In genomic region chr17:37196845-37197724, GRCm38 (mm10) we compare ENCODE assay signal across 9 mouse cellular contexts. TPM values are rescaled to one million over a fixed set of nuclear protein-coding genes. Genes with fewer than 3 reads are reported as not detected.
DNase-seq lines count a peak whose midpoint lies in the region; ATAC-seq and TF ChIP-seq lines count a peak whose summit lies in the region.
"Had no signal": no experiment of that assay in that cellular context is flagged by ENCODE, and none has a peak within 500 bp of the region (broad histone marks: within the 10 kb centered on the region; RNA-seq: fewer than 3 reads in every experiment).

No protein-coding gene starts in this region.

- H3K9ac ChIP-seq in forebrain, embryonic 14.5 days (ENCODE audit: low read length), result peak overlapping the region; percentile 59
- H3K9ac ChIP-seq in intestine, embryonic 15.5 days, result peak overlapping the region; percentile 34; the same call in 1 of the 2 replicates
- no peak overlapping the region for H3K9ac ChIP-seq in liver, embryonic 16.5 days (ENCODE audit: low read depth, low read length)
- no peak overlapping the region for H3K9ac ChIP-seq in stomach, embryonic 14.5 days (replicated peaks; ENCODE audit: low read depth, low read length)

- 1% methylated on average over 77 of the region's 77 CpGs for WGBS in kidney, adult 2 months
- under 1% methylated on average over 75 of the region's 77 CpGs for WGBS in forebrain, embryonic 14.5 days
- 1% methylated on average over 77 of the region's 77 CpGs for WGBS in intestine, embryonic 15.5 days
- 1% methylated on average over 75 of the region's 77 CpGs for whole genome bisulfite sequencing in liver, embryonic 16.5 days (ENCODE audit: insufficient replicate concordance)
- under 1% methylated on average over 77 of the region's 77 CpGs for WGBS in stomach, embryonic 14.5 days

- TF ChIP-seq CTCF in kidney, adult 2 months (conservative IDR thresholded peaks at IDR 0.05; ENCODE audit: insufficient read depth, insufficient read length, low read depth, low read length), result no peak

- no peaks in the 10 kb centered on the region for H3K36me3 ChIP-seq in kidney, adult 2 months (ENCODE audit: control insufficient read depth, insufficient read depth, low read length)
- H3K36me3 ChIP-seq in forebrain, embryonic 14.5 days (ENCODE audit: control insufficient read depth, insufficient read depth, low read length), result no peaks in the 10 kb centered on the region
- no peaks in the 10 kb centered on the region for H3K36me3 ChIP-seq in intestine, embryonic 15.5 days
- H3K36me3 ChIP-seq in liver, embryonic 16.5 days (ENCODE audit: control insufficient read depth, insufficient read depth), result no peaks in the 10 kb centered on the region
- H3K36me3 ChIP-seq in stomach, embryonic 14.5 days (ENCODE audit: control insufficient read depth, insufficient read depth, low read length), result no peaks in the 10 kb centered on the region

- no peaks in the 10 kb centered on the region for H3K4me1 ChIP-seq in kidney, adult 2 months (ENCODE audit: control insufficient read depth, insufficient read depth, low read length)
- 0 out of 2 replicates have a peak, but pooled peaks cover 8% of the 10 kb centered on the region for H3K4me1 ChIP-seq in forebrain, embryonic 14.5 days (ENCODE audit: control insufficient read depth, insufficient read depth, low read length)
- H3K4me1 ChIP-seq in intestine, embryonic 15.5 days (replicated peaks), result peaks cover 2% of the 10 kb centered on the region; the same call in 1 of the 2 replicates
- no peaks in the 10 kb centered on the region for H3K4me1 ChIP-seq in liver, embryonic 16.5 days (ENCODE audit: control insufficient read depth, low read depth, low read length)
- no peaks in the 10 kb centered on the region for H3K4me1 ChIP-seq in stomach, embryonic 14.5 days (ENCODE audit: control insufficient read depth, insufficient read depth, low read length)

- no peaks in the 10 kb centered on the region; the same call in 1 of the 2 replicates for H3K27me3 ChIP-seq in kidney, adult 2 months (replicated peaks; ENCODE audit: control insufficient read depth, insufficient read depth, low read length)
- peaks cover 26% of the 10 kb centered on the region for H3K27me3 ChIP-seq in forebrain, embryonic 14.5 days (replicated peaks; ENCODE audit: control insufficient read depth, insufficient read depth, low read length)
- H3K27me3 ChIP-seq in intestine, embryonic 15.5 days (replicated peaks), result peaks cover 24% of the 10 kb centered on the region
- H3K27me3 ChIP-seq in liver, embryonic 16.5 days (ENCODE audit: control insufficient read depth, insufficient read depth, low read depth, low read length), result peaks cover 21% of the 10 kb centered on the region
- peaks cover 19% of the 10 kb centered on the region; the same call in 1 of the 2 replicates for H3K27me3 ChIP-seq in stomach, embryonic 14.5 days (ENCODE audit: control insufficient read depth, insufficient read depth, low read length)

- peak overlapping the region; percentile 4; the same call in 1 of the 2 replicates for H3K4me3 ChIP-seq in kidney, adult 2 months (ENCODE audit: insufficient read depth, low read depth, low read length)
- H3K4me3 ChIP-seq in forebrain, embryonic 14.5 days (ENCODE audit: low read depth, low read length), result peak overlapping the region; percentile 52
- peak overlapping the region; percentile 54 for H3K4me3 ChIP-seq in intestine, embryonic 15.5 days (replicated peaks)
- H3K4me3 ChIP-seq in liver, embryonic 16.5 days (ENCODE audit: low read depth, low read length), result peak overlapping the region; percentile 30
- H3K4me3 ChIP-seq in stomach, embryonic 14.5 days (ENCODE audit: low read depth, low read length), result peak overlapping the region; percentile 46

- no peak for TF ChIP-seq POLR2A in kidney, adult 2 months (IDR thresholded peaks at IDR 0.05; ENCODE audit: low read depth, low read length)

- H3K9me3 ChIP-seq in forebrain, embryonic 14.5 days (replicated peaks; ENCODE audit: control insufficient read depth, low read length), result no peaks in the 10 kb centered on the region
- no peaks in the 10 kb centered on the region for H3K9me3 ChIP-seq in intestine, embryonic 15.5 days
- no peaks in the 10 kb centered on the region for H3K9me3 ChIP-seq in liver, embryonic 16.5 days (replicated peaks; ENCODE audit: control insufficient read depth, low read length)
- H3K9me3 ChIP-seq in stomach, embryonic 14.5 days (ENCODE audit: control insufficient read depth, low read depth, low read length), result no peaks in the 10 kb centered on the region

- peak overlapping the region; percentile 91 for H3K4me2 ChIP-seq in forebrain, embryonic 14.5 days (ENCODE audit: low read length)
- H3K4me2 ChIP-seq in intestine, embryonic 15.5 days (replicated peaks), result peak overlapping the region; percentile 99
- peak overlapping the region; percentile 39 for H3K4me2 ChIP-seq in liver, embryonic 16.5 days (ENCODE audit: low read depth, low read length)
- H3K4me2 ChIP-seq in stomach, embryonic 14.5 days (replicated peaks; ENCODE audit: low read depth, low read length), result peak overlapping the region; percentile 85

- ATAC-seq in forebrain, embryonic 14.5 days, result peak; percentile 92
- ATAC-seq in intestine, embryonic 15.5 days, result peak; percentile 84
- 0 out of 2 replicates have a peak, but pooled peaks have one; percentile 9 for ATAC-seq in liver, embryonic 16.5 days (ENCODE audit: low read depth)
- ATAC-seq in stomach, embryonic 14.5 days (ENCODE audit: insufficient number of reproducible peaks, insufficient read depth, low FRiP score, low read depth), result peak; percentile 85

- DNase-seq in kidney, adult 2 months, result peak; percentile 4
- no peak for DNase-seq in kidney, adult 9 months
- DNase-seq in adrenal gland, postnatal 25 days, result peak; percentile 37
- peak; percentile 42 for DNase-seq in forebrain, embryonic 14.5 days (ENCODE audit: low spot score)
- DNase-seq in spleen, postnatal 4 days (ENCODE audit: low spot score in 2 of 2), result no peak

- H3K27ac ChIP-seq in kidney, adult 2 months (ENCODE audit: insufficient read depth, low read depth, low read length), result no peak overlapping the region
- H3K27ac ChIP-seq in forebrain, embryonic 14.5 days (ENCODE audit: low read depth, low read length), result no peak overlapping the region
- no peak overlapping the region for H3K27ac ChIP-seq in intestine, embryonic 15.5 days
- no peak overlapping the region for H3K27ac ChIP-seq in liver, embryonic 16.5 days (ENCODE audit: low read length)
- no peak overlapping the region for H3K27ac ChIP-seq in stomach, embryonic 14.5 days (ENCODE audit: low read length)

RNA-seq across cellular contexts. Expression of gene Ubd, which starts 3.4 kb away (rescaled TPM):
- 0.20 and 1.6 TPM in 2 replicates for polyA plus RNA-seq in kidney, adult 2 months (2012; rRNA removed)
- total RNA-seq in adrenal gland, postnatal 25 days (2021), result not detected in 2 replicates
- polyA plus RNA-seq in forebrain, embryonic 14.5 days (2014; fragmentation: Nextera tagmentation; extraction: Ambion mirVana), result not detected in 2 replicates
- not detected in 2 replicates for polyA plus RNA-seq in intestine, embryonic 15.5 days (2015; fragmentation: Nextera tagmentation; extraction: Ambion mirVana)
- polyA plus RNA-seq in liver, embryonic 16.5 days (2015; fragmentation: Nextera tagmentation; extraction: Ambion mirVana), result not detected in 2 replicates
- not detected in 2 replicates for polyA plus RNA-seq in stomach, embryonic 14.5 days (2014; fragmentation: Nextera tagmentation; extraction: Ambion mirVana)
- total RNA-seq: layer of hippocampus, postnatal 36 days had no signal

RNA-seq across cellular contexts. Expression of gene Olfr94, which starts 3.7 kb away (rescaled TPM):
- polyA plus RNA-seq in kidney, adult 2 months (2012; rRNA removed), result not detected in 2 replicates
- not detected in 2 replicates for total RNA-seq in adrenal gland, postnatal 25 days (2021)
- polyA plus RNA-seq in forebrain, embryonic 14.5 days (2014; fragmentation: Nextera tagmentation; extraction: Ambion mirVana), result not detected in 2 replicates
- polyA plus RNA-seq in intestine, embryonic 15.5 days (2015; fragmentation: Nextera tagmentation; extraction: Ambion mirVana), result not detected in 2 replicates
- not detected in 2 replicates for polyA plus RNA-seq in liver, embryonic 16.5 days (2015; fragmentation: Nextera tagmentation; extraction: Ambion mirVana)
- not detected in 2 replicates for polyA plus RNA-seq in stomach, embryonic 14.5 days (2014; fragmentation: Nextera tagmentation; extraction: Ambion mirVana)
- total RNA-seq: layer of hippocampus, postnatal 36 days had no signal

RNA-seq across cellular contexts. Expression of gene Olfr95, which starts 15.8 kb away (rescaled TPM):
- not detected in 2 replicates for polyA plus RNA-seq in kidney, adult 2 months (2012; rRNA removed)
- not detected in 2 replicates for total RNA-seq in adrenal gland, postnatal 25 days (2021)
- not detected in 2 replicates for polyA plus RNA-seq in forebrain, embryonic 14.5 days (2014; fragmentation: Nextera tagmentation; extraction: Ambion mirVana)
- not detected in 2 replicates for polyA plus RNA-seq in intestine, embryonic 15.5 days (2015; fragmentation: Nextera tagmentation; extraction: Ambion mirVana)
- polyA plus RNA-seq in liver, embryonic 16.5 days (2015; fragmentation: Nextera tagmentation; extraction: Ambion mirVana), result not detected in 2 replicates
- not detected in 2 replicates for polyA plus RNA-seq in stomach, embryonic 14.5 days (2014; fragmentation: Nextera tagmentation; extraction: Ambion mirVana)
- total RNA-seq: layer of hippocampus, postnatal 36 days had no signal

RNA-seq across cellular contexts. Expression of gene Olfr96, which starts 22.9 kb away (rescaled TPM):
- not detected in 2 replicates for polyA plus RNA-seq in kidney, adult 2 months (2012; rRNA removed)
- total RNA-seq in adrenal gland, postnatal 25 days (2021), result not detected in 2 replicates
- not detected in 2 replicates for polyA plus RNA-seq in forebrain, embryonic 14.5 days (2014; fragmentation: Nextera tagmentation; extraction: Ambion mirVana)
- not detected in 2 replicates for polyA plus RNA-seq in intestine, embryonic 15.5 days (2015; fragmentation: Nextera tagmentation; extraction: Ambion mirVana)
- not detected in 2 replicates for polyA plus RNA-seq in liver, embryonic 16.5 days (2015; fragmentation: Nextera tagmentation; extraction: Ambion mirVana)
- polyA plus RNA-seq in stomach, embryonic 14.5 days (2014; fragmentation: Nextera tagmentation; extraction: Ambion mirVana), result not detected in 2 replicates
- total RNA-seq: layer of hippocampus, postnatal 36 days had no signal

RNA-seq across cellular contexts. Expression of gene Olfr93, which starts 35.8 kb away (rescaled TPM):
- polyA plus RNA-seq in kidney, adult 2 months (2012; rRNA removed), result not detected in 2 replicates
- not detected in 2 replicates for total RNA-seq in adrenal gland, postnatal 25 days (2021)
- not detected in 2 replicates for polyA plus RNA-seq in forebrain, embryonic 14.5 days (2014; fragmentation: Nextera tagmentation; extraction: Ambion mirVana)
- not detected in 2 replicates for polyA plus RNA-seq in intestine, embryonic 15.5 days (2015; fragmentation: Nextera tagmentation; extraction: Ambion mirVana)
- not detected in 2 replicates for polyA plus RNA-seq in liver, embryonic 16.5 days (2015; fragmentation: Nextera tagmentation; extraction: Ambion mirVana)
- polyA plus RNA-seq in stomach, embryonic 14.5 days (2014; fragmentation: Nextera tagmentation; extraction: Ambion mirVana), result not detected in 2 replicates
- total RNA-seq: layer of hippocampus, postnatal 36 days had no signal

Comparison
In these comparisons a context has a peak if more than half of its experiments do, and no peak if none do; other contexts are left out.
1. DNase-seq: peak in kidney, adult 2 months (single experiment), adrenal gland, postnatal 25 days (single experiment) and forebrain, embryonic 14.5 days (single experiment); none in kidney, adult 9 months (single experiment) and spleen, postnatal 4 days (0 of 2).
2. H3K4me3 ChIP-seq: peak in every context shown above with its lines; median percentile 54 in intestine, embryonic 15.5 days; 52 in forebrain, embryonic 14.5 days; 46 in stomach, embryonic 14.5 days; 30 in liver, embryonic 16.5 days; 4 in kidney, adult 2 months.
3. ATAC-seq: peak in every context shown above with its lines; median percentile 92 in forebrain, embryonic 14.5 days; 85 in stomach, embryonic 14.5 days; 84 in intestine, embryonic 15.5 days; 9 in liver, embryonic 16.5 days.
4. H3K4me2 ChIP-seq: peak in every context shown above with its lines; median percentile 99 in intestine, embryonic 15.5 days; 91 in forebrain, embryonic 14.5 days; 85 in stomach, embryonic 14.5 days; 39 in liver, embryonic 16.5 days.
5. H3K9ac ChIP-seq: peak in forebrain, embryonic 14.5 days (single experiment) and intestine, embryonic 15.5 days (single experiment); none in liver, embryonic 16.5 days (single experiment) and stomach, embryonic 14.5 days (single experiment).